Mouse (Mus musculus) hematopoietic stem cell, adult 5-6 weeks (primary cell): Measurements from ENCODE around the gene B3galnt2. TPM values are rescaled to one million over a fixed set of nuclear protein-coding genes. Genes with fewer than 3 reads are reported as not detected.

ENCODE experiments used
- ATAC-seq, 2 experiments: fragments of 125-278 bp in 1 of 2; replicated peaks in 1 of 2; 2 replicates each; pipeline ENCODE4 v1.8.0; 2016 to 2017; ENCODE audit warnings: inconsistent platforms in 2 of 2, mild to moderate bottlenecking in 2 of 2, moderate number of reproducible peaks in 2 of 2, low read depth in 1 of 2, moderate TSS enrichment in 1 of 2; ENCODE audit not compliant: low FRiP score in 2 of 2, poor library complexity in 2 of 2, severe bottlenecking in 2 of 2, insufficient read depth in 1 of 2, low TSS enrichment in 1 of 2
- total RNA-seq: library from RNA; stranded (forward); fragments of 172-1452, 232-1000 nt; gene quantifications from 2 replicates; pipeline ENCODE4 v1.2.3, GENCODE M21; 2017

The B3galnt2 gene
- 29.8 and 36.6 TPM in 2 replicates for total RNA-seq

DNA sequence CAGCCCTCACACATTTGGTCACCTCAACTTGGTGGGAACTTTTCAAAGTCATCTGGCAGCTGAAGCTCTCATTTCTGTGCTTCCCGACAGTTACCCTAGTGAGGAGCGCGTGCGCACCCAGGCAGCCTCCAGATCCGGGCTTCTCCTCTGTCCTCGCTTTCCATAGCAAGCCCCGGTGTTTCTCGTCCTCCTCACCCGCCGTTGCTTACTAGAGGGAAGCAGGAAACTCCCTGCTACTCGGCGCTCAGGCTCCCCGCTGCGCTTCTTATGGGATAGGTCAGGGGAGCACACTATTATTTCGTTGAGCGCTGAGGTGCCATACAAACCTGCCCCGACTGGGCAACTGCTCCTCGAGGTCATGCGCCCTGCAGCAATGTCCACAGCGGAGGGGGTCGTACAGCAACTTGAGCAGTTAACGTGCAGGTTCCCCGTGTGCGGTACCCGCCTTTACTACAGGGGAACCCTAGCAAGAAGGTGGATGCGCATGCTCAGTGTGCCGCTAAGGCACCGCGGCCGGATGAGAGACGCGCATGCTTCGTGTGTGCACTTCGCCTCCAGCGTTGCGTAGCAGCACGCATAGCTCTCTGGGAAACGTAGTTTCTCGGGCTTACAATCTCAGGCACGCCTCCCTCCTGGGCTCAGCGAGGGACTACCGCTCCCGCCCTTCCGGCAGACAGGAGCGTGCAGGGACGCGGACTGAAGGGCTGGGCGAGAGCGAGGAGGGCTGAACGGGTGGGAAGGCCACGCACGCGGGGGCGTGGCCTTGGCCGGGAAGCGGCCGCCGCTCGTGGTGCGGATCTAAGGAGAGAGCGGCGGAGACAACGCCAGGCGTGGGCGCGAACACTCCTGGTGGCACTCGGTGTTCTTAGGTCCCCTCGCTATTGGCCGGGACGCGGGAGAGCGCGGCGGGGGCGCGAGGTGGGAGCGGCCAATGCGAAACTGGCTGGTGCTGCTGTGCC is at the start of gene B3galnt2:
TSS of gene B3galnt2 (plus strand) at position 596 of the 959 bp plus-strand sequence.
- ATAC-seq: peak; percentile 95 to 97

DNA sequence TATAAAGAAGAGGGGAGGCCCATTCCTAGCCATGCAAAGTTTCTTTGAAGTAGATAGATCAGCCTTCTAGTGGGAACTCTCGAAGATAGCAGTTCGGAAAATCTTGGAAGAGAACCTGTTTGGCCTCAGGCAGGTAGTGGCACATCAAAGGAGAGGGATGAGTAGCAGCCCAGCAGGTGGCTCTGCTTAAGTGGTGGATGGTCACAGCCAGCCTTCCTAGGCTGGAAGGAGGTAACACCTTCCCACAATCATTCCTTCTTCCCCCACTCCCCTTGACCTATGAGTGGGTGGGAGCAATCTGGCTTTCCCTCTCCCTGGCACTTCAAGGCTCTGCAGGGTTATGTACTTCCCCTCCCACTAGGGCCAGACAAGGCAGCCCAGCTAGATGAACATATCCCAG is 42.9 kb upstream of the B3galnt2 start:
- ATAC-seq: no peak

DNA sequence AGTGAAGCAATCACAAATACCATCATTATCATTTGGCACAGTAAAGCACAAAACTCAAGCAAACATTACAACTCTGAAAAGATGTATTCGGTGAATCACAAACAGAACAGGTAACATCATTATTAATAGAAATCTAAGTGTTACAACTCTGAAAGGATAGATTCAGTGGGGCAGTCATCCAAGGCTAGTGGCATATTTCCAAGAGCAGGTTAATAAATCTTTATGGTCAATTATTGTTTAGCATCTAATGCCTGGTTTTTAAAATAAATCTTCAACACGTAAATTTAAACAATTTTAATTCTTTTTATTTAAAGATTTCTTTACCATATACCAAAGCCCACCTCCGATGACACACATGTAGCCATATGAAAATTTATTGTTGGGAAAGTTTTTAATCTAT is 34.9 kb upstream of the B3galnt2 start:
- ATAC-seq: no peak

DNA sequence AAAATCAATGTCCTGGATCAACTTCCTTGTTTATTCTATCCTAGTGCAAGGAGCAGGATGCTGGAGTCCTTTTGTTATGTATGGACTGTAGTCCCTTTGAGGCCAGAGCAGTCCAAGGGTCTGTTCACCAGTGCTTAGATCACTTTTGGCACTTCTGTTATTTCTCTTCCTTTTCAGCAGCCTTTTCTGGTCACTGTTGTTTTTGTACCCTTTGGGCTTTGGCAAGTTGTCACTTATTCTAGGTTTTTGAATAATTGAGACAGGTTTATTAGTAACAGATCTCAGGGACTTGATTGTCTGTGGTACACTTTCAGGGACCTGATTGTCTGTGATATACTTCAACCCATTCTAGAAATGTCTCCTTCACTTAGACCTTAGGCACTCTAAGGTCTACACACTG is 31.7 kb upstream of the B3galnt2 start:
- no peak for ATAC-seq

DNA sequence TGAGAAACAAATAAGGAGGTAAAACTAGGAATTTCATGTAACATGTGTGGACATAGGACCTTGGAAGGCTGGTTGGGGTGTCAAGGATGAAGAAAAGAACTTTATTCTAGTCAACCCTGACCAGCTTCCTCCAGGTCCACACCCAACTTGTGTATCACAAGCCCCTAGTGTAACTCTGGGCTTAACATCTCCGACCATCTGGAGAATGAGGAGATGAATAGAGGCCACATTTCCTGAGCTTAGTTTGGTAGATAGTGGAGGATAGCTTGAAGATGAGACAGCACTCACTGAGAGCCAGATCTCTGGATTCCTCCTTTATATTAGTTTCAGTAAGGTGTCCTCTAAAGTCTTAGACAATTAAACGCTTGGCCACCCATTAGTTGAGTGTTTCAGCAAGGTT is 24.3 kb upstream of the B3galnt2 start:
- no peak for ATAC-seq

DNA sequence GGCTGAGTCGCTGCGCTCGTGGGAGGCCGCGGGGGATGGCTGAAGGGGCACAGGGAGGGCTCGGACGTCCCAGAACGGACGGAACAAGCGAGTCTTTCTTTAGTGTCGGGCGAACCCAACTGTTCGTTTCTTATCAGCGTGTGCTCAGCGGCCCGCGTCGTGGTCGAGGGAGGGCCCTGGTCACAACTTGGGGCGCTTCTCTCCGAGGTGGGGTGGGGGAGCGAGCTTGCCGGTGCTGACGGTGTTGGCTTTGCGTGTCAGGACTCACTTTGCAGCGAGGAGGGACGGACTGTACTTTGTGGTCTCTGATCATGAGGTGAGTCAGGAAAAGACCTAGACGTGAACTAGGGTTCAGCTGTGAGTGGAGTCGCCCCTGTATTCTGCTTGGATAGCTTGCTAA is 662 bp downstream of the B3galnt2 start:
- peak; percentile 4 to 26; a peak in 3 of 4 replicates for ATAC-seq

DNA sequence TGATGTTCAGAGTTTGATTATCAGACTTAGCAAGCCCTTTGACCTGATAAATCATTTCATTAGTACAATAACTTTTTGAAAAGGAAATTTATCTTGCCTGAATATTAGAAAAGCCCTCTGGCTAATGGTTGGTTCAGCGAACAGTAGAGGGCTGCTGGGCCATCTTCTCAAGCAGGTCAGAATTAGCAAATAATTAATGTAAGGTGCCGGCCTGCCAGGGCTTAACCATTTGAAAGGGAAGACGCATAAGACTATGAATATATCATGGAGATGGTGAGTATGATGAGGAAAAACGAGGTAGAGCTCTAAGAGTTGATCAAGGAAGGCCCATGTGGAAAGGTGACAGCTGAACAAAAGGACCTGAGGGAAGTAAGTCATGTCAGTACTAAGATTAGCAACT is 2.4 kb downstream of the B3galnt2 start:
- no peak for ATAC-seq

DNA sequence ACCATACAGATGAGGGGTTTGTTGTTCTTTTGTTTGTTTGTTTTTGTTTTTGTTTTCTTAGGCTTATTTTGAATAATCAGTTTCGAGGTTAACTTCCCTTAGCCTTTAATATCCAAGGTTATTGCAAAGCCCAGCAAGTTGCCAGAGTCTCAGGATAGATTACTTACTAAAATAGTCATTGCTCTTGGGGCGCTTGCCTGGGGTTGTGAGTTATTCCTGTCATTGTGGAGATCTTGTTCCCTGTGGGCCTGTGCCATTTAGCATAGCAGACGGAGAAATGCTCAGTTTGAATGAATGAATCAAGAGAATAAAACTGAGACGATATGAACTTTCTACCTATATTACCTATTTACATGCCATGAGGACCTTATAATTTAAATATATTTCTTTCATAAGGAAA is 5.9 kb downstream of the B3galnt2 start:
- ATAC-seq: no peak

DNA sequence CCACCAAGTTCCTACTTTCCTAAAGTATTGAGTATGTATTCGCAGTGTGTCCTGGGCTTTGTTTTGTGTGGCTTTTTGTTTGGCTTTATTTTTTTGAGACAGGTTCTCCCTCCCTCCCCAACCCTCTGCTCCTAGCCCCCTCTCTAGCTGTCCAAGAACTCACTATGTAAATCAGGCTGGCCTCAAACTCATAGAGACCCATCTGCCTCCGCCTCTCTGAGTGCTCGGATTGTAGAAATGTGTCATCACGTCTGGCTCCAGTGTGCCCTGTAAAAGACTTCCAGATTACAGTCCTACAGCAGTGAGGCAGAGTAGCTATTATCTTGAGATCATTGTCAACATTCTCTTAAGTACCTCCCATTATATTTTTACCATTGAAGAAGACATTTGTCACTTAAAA is 6.8 kb downstream of the B3galnt2 start:
- no peak for ATAC-seq

DNA sequence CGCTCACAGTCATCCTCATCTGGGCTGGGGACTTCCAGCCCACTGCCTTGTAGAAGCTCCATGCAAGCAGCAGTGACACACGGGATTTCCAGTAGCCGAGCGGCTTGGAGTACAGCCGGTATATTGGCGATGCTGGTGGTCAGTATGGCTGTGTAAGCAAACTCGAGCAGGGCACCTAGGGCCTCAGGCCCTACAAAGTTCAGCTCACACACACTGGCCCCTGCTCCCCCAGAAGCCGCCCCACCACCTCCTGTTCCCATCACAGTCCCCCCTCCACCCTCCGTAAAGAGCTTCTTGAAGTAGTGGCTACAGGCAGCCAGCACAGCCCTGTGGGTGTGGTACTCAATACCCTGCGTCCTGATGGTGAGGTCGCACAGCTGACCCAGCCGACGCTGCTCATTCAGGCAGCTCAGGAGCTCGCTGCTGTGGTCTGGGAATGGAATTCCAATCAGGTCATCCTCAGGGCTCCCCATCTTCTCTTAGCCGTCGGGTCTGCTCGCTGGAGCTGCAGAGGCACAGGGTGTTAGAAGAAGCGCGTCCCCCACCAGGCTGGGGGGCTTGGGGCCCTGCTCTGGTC is 11.2 kb downstream of the B3galnt2 start:
- no peak for ATAC-seq

DNA sequence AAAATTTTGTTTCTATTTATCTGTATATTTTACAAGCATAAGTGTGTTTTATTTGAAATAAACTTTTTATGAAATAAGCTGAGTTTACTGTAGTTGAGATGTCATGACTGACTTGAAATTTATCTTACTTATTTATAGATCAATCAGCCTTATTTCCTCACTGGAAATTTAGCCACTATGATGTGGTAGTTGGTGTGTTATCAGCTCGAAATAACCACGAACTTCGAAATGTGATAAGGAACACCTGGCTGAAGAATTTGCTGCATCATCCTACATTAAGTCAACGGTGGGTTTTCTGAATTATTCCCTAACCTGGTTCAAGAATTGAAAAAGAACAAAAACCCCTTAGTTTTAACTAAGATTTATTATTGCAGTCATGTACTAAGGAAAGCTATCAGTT is 11.9 kb downstream of the B3galnt2 start:
- ATAC-seq: no peak

DNA sequence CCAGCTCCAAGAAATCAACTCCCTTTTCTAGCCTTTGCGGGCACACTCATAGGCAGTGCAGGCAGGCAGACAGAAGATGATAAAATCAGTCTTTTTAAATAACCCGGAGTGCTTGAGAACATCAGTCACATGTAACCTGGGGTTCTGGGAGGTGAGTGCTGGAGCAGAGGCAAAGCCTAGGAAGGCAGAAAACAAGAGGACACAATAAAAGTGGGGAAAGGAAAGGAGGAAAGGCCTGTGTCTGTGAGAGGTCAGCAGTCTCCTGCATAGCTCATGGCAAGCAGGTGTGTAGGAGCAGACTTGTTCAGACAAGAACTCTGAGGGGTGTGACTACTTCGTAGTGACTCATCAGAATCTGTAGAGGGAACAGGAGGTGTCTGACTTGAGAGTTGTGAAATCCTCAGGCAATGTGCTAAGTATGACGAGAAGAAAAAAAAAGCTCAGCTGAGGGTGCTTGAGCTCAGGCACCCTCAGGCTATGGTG is 14.4 kb downstream of the B3galnt2 start:
- peak; percentile 84 to 90; a peak in 3 of 4 replicates for ATAC-seq

DNA sequence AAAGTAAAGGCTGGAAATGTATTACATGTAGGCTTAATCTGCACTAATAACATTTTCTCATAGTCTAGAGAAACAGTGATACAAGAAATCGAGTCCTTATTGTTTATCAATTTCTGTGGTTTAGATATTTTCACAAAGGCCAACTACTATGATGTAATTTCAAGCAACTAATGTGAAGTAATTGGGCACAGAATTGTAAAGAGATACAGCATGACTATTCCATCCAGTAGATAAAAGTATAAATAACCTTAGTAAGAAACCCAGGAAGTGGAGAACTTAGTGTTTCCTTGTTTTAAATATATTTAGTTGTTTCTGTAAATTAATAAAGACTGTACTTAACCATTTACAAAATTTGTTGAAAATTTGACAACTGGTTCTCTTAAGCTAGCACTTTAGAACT is 15.5 kb downstream of the B3galnt2 start:
- no peak for ATAC-seq

DNA sequence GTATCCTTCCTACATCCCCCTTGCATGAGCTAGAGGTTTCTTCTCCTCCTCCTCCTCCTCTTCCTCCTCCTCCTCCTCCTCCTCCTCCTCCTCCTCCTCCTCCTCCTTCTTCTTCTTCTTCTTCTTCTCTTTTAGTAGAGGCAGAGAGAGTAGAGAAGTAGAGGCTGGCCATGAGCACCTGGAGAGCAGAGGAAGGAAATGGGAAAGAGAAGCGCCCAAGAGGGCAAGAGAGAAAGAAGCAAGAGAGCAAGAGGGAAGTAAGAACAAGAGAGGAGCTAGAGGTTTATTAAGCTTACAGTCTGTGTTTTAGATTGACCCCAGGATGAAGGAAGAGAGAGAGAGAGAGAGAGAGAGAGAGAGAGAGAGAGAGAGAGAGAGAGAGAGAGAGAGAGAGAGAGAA is 27.6 kb downstream of the B3galnt2 start:
- ATAC-seq: peak; percentile 91 to 97

DNA sequence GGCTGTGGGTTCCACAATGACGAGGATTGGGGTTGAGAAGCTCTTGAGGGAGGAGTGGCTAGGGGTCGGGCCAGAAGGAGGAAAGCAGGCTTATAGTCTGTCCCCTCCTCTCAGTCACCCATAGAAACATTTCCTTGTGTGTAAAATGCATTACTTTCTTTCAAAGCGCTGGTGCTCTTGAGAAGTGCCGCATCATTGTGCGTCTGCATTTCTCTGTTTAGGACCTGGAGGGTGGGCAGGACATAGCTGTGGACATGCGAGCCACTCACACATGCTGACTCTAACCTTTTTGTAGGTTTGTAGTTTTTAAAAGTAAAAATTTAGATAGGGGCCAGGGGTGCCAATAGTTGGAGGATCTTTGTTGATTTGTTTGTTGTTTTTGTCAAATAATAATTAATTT is 29.3 kb downstream of the B3galnt2 start:
- no peak for ATAC-seq

DNA sequence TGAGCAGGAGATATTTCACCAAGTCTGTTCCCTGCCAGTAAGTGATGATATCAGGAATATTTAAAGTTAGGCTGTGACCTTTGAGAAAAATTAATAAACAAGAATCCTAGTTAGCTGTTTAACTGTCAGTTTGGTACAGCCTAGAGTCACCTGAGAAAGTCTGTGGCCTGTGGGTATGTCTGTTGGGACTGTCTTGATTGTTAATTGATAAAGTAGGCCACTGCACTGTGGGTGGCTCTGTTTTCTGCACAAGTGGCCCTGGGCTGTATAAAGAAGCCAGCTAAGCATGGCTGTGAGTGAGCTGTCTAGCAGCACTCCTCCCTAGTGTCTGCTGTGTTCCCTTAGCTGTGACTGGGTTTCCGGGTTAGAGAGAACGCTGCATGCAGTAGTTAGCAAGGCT is 34.9 kb downstream of the B3galnt2 start:
- ATAC-seq: no peak

DNA sequence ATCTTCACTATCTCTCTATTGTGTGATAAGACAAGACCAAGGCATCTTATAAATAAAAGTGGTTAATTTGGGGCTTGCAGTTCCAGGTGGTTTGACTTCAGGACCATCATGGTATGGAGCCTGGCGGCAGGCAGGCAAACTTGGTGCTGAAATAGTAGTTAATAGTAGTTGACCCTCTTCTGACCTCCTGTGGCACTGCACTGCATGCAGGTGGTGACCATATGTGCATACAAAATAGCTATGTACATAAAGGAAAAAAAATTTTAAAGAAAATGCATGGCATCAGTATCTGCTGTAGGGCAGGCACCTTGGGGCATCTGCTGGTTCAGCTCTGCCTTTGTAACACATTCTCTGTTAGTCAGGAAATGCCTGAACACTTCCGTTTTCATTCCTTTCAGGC is 36.1 kb downstream of the B3galnt2 start:
- ATAC-seq: no peak

DNA sequence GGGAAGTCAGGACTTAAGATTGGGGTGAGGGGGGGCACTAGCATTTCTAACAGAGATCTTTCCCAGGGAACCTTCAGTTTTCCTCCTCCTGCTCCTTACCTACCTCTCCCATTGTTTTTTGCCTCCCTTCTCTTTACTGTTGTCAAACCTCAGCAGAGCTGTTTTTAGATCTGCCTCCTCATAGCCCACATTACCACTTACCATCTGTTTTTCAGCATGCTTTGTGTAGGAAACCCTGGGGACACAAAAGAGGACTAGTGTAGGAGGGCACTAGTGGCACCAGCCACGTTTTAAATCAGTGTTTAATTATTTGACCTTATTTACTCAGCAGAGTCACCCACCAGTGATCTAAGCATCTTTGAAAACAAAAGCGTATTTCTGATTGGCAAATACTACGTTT is 38.8 kb downstream of the B3galnt2 start:
- ATAC-seq: no peak

DNA sequence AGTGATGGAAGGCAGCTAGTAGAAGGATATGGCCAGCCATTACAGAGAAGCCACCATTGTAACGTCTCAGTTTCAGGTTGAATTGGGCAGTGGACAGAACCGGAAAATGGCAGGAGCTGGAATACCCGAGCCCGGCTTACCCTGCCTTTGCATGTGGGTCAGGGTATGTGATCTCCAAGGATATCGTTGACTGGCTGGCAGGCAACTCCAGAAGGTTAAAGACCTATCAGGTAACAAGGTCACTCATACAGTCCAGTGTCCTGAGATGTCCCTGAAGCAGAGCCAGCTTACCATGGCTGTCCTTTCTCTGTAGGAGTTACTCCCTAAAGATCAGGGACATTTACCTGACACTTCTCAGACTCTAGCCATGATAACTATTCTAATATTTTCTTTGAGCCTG is 40.8 kb downstream of the B3galnt2 start:
- no peak for ATAC-seq
